ENCODE assay signal across 8 mouse cellular contexts in the genomic region with DNA sequence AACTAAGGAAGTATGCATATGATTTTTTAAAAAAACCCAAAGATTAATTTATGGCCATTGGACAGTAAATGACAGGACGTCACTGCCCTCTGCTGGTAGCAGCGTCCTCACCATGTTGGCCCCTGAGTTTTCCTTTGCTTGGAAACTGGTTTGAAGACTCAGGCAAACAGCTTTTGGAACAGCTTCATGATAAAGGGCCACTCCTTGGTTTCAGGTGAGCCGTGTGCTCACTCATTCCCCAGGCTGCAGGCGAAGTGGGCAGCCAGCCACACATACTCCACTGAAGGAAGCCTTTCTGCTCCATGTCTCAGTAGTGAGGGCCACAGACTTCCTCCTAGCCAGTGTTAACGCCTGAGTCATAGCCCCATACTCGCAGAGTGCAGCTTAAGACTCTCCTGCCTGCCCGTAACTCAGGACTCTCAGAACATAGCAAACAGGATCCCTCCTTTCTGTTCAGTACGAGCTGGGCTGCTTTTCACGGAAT.
DNase-seq lines count a peak whose midpoint lies in the region; ATAC-seq and TF ChIP-seq lines count a peak whose summit lies in the region.

No protein-coding gene starts in this region.

- no peak overlapping the region for H3K4me3 ChIP-seq in ES-Bruce4 (ENCODE audit: low read depth, low read length)
- H3K4me3 ChIP-seq in kidney, postnatal 0 days (replicated peaks; ENCODE audit: low read depth, low read length): no peak overlapping the region
- H3K4me3 ChIP-seq in liver, embryonic 11.5 days (ENCODE audit: low read depth, low read length): no peak overlapping the region

- H3K9ac ChIP-seq in ES-Bruce4 (ENCODE audit: low read depth, poor library complexity, severe bottlenecking): no peak overlapping the region
- no peak overlapping the region for H3K9ac ChIP-seq in kidney, postnatal 0 days (ENCODE audit: low read depth, low read length)
- no peak overlapping the region for H3K9ac ChIP-seq in liver, embryonic 11.5 days (ENCODE audit: low read depth, low read length)

- H3K9me3 ChIP-seq in ES-Bruce4 (replicated peaks; ENCODE audit: control insufficient read depth, insufficient read depth, low read length, poor library complexity, severe bottlenecking): no peaks in the 10 kb centered on the region
- H3K9me3 ChIP-seq in kidney, postnatal 0 days (replicated peaks; ENCODE audit: low read length): no peaks in the 10 kb centered on the region
- H3K9me3 ChIP-seq in liver, embryonic 11.5 days (ENCODE audit: control insufficient read depth, low read length): no peaks in the 10 kb centered on the region

- no peaks in the 10 kb centered on the region for H3K27me3 ChIP-seq in ES-Bruce4 (ENCODE audit: control insufficient read depth, insufficient read depth, low read length, poor library complexity, severe bottlenecking)
- no peaks in the 10 kb centered on the region for H3K27me3 ChIP-seq in kidney, postnatal 0 days (ENCODE audit: insufficient read depth, low read length)
- no peaks in the 10 kb centered on the region for H3K27me3 ChIP-seq in liver, embryonic 11.5 days (replicated peaks; ENCODE audit: control insufficient read depth, insufficient read depth, low read length)

- TF ChIP-seq CTCF in ES-Bruce4 (IDR thresholded peaks at IDR 0.05; ENCODE audit: low read depth, low read length): peak; percentile 72
- peak; percentile 87 for TF ChIP-seq CTCF in kidney, postnatal 0 days (IDR thresholded peaks at IDR 0.05; ENCODE audit: low read depth)

- no peaks in the 10 kb centered on the region for H3K36me3 ChIP-seq in ES-Bruce4 (ENCODE audit: control insufficient read depth, insufficient read depth, low read length, poor library complexity, severe bottlenecking)
- H3K36me3 ChIP-seq in kidney, postnatal 0 days (ENCODE audit: insufficient read depth, low read length): no peaks in the 10 kb centered on the region
- no peaks in the 10 kb centered on the region for H3K36me3 ChIP-seq in liver, embryonic 11.5 days (ENCODE audit: control insufficient read depth, insufficient read depth, low read length)

- TF ChIP-seq POLR2A in ES-Bruce4 (IDR thresholded peaks at IDR 0.05; ENCODE audit: insufficient read depth, low read length): no peak

- 39% methylated on average over 9 of the region's 9 CpGs for WGBS in kidney, postnatal 0 days
- 23% methylated on average over 9 of the region's 9 CpGs for WGBS in liver, embryonic 11.5 days

- no peaks in the 10 kb centered on the region for H3K4me1 ChIP-seq in ES-Bruce4 (ENCODE audit: control insufficient read depth, insufficient read depth, low read length)
- H3K4me1 ChIP-seq in kidney, postnatal 0 days (replicated peaks; ENCODE audit: insufficient read depth, low read length): no peaks in the 10 kb centered on the region
- H3K4me1 ChIP-seq in liver, embryonic 11.5 days (replicated peaks; ENCODE audit: control insufficient read depth, insufficient read depth, low read length): peaks cover 8% of the 10 kb centered on the region

- peak; percentile 43 for ATAC-seq in kidney, postnatal 0 days (replicated peaks; ENCODE audit: low FRiP score, low read depth)
- peak; percentile 47; the same call in 1 of the 2 replicates for ATAC-seq in liver, embryonic 11.5 days (replicated peaks; ENCODE audit: low FRiP score)

- H3K4me2 ChIP-seq in kidney, postnatal 0 days (ENCODE audit: low read length): no peak overlapping the region
- no peak overlapping the region for H3K4me2 ChIP-seq in liver, embryonic 11.5 days

- no peak overlapping the region for H3K27ac ChIP-seq in ES-Bruce4 (ENCODE audit: insufficient read depth, low read length)
- H3K27ac ChIP-seq in kidney, postnatal 0 days: no peak overlapping the region
- no peak overlapping the region for H3K27ac ChIP-seq in liver, embryonic 11.5 days (ENCODE audit: low read depth, low read length)

- TF ChIP-seq EP300 in ES-Bruce4 (IDR thresholded peaks at IDR 0.05; ENCODE audit: insufficient read depth, low read depth, low read length): no peak

- peak; percentile 81 for DNase-seq in 416B (ENCODE audit: low read depth)
- DNase-seq in cerebellum, adult 11-12 months: peak; percentile 12
- peak; percentile 48 to 69 for DNase-seq in frontal cortex, postnatal 14 days (ENCODE audit: low spot score in 2 of 2)
- peak; percentile 84 for DNase-seq in kidney, postnatal 0 days (ENCODE audit: low spot score)
- no peak for DNase-seq in liver, embryonic 11.5 days (ENCODE audit: low spot score)
- DNase-seq in right cerebral cortex, adult 18-20 months: peak; percentile 70
- peak; percentile 57 to 80 for DNase-seq in urinary bladder, postnatal 4 days (ENCODE audit: low spot score in 2 of 2)
